Mouse (Mus musculus) heart, postnatal 4 days (tissue): Measurements from ENCODE around the gene Ecsit. TPM values are rescaled to one million over a fixed set of nuclear protein-coding genes. Genes with fewer than 3 reads are reported as not detected.
A peak's percentile ranks its signal among the peaks of the same experiment; 100 is the strongest.

Experiments used
- DNase-seq: peaks from one replicate; pipeline ENCODE4 v3.0.0; 2021
- total RNA-seq, 2 experiments: library from RNA; stranded (reverse); gene quantifications; 2 replicates each; pipeline ENCODE4 v1.2.3; 2021

The Ecsit gene
- total RNA-seq: 10 to 100 TPM; 69.4 to 69.6 TPM

DNA sequence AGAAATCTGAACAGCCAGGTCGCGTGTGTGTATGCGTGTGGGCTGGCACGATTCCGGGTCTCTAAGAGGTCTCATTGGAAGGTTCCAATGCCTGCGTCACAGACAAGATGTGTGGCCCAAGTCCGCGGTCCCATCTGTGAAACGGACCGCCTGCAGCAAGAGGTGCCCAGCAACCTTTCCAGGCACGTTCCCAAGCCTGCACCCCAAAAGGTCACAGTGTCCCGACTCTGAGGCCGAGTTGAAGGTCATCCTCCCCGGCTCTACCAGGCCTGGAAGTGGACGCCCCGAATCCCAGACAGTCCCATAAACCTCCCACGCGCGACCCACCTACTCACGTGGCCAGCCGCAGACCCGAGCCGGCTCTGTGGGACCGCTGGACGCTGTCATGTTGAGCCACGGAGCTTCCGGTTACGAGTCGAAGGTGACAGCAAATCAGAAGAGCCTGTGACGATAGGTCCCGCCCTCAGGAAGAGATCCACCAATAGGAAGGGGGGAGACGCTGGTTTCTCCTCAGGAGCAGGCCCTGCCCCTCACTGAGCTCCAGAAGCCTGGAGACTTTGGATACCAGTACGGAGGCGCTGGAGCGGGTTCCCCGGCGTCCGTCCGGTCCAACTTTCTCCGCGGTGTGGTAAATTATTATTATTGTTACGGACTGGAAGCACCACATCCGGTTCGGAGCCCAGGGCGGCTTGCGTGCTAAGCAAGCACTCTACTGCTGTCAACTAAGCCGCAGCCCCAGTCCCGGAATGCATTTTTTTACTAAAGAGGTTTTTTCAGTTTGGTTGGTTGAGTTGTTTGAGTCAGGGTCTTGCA is at the start of gene Ecsit:
Gene Ecsit, minus strand, starts transcription at position 417 of the 813 bp plus-strand sequence.
- peak; percentile 94 for DNase-seq

- no peak for DNase-seq
These were observed 49.1 kb upstream of the Ecsit start for GRCm38 (mm10) chr9:22134246-22134890.

DNA sequence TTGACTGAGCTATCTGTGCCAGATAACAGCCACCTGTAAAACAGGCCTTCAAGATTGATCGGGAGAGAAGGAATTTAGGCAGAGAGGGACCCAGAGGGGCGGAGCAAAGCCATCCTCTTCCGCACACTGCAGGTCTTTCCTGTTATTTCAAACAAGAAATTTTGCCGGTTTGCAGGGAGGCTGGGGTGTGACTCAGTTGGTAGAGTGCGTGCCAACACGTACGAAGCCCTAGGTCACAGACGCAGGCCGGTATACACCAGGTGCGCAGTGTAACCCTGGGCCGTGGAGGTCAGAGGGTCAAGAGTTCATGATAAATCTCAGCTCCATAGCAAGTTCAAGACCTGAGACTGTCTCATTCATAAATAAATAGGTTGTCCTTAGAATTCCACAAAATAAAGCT is 47.0 kb upstream of the Ecsit start:
- no peak for DNase-seq

DNA sequence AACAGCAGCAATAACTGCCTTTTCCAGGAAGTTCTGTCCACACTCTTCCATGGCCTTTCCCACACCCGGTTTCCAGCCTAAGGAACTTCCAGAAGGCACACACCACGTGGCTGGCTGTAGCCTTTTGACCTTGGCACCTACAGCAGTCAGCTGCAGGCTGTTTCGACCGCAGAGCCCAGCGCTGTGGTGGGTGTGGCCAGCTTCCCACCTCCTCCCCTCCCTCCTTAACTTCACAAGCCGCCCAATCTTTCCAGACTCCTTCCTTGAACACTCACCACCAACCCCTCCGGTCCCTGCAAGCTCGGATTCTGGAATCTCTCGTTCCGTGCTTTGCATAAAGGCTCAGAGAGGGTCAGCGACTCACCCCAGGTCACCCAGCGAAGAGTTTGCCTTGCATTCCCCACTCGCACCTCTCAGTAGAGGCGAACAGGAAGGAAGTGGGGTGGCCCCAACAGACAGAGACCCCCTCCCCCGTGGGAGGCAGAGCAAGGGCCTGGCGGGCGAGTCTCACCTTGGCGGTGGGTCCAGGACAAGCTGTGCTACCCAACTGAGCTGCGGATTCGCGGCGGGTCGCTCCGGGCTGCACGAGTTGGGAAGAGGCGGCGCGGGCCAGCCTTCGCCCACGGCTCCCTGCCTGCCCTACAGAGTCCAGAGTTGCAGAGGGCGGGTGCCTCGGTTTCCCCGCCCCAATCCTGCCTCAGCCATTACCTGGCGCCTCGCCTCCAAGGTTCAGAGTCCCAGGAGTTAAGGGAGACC is 46.2 kb upstream of the Ecsit start:
- peak; percentile 26 for DNase-seq

DNA sequence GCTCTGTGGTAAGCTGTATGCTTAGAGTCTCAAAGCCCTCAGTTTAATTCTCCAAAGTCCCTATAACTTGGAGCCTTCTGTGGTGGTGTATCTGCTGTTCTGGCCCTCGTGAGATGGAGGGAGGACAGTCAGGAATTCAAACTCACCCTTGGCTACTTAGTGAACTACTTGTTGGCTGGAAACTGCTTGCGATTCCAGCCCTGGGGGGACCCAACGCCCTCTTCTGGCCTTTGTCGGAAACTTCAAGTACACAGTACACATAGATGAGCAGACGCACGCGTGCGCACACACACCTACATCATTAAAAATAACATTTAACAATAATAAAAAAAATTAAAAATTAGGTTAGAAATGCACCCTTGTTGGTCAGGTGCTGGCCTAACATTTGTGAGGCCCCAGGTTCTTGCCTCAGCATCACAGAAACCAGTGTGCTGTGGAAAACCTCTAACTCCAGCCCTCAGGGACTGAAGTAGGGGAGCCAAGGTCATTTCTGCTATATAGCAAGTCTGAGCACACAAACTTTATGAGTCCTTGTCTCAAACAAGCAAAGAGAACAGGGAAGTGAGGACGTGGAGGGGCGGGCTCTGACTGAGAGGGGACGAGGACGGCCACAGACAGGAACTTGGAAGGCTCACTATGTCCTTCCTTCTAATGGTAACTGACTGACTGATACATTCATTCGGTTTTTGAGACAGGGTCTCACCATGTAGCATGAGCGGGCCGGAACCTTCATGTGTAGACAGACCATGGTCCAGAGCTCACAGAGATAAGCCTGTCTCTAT is 40.2 kb upstream of the Ecsit start:
- no peak for DNase-seq

DNA sequence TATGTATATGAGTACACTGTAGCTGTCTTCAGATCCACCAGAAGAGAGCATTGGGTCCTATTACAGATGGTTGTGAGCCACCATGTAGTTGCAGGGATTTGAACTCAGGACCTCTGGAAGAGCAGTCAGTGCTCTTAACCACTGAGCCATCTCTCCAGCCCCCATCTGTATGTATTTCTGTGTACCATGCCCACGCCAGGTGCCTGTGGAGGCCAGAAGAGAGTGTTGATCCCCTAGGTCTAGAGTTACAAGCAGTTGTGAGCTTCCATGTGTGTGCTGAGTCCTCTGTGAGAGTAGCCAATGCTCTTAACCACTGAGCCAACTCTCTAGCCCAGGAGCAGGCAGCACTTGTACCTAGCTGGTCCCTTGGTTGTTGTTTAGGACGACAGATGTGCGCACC is 38.9 kb upstream of the Ecsit start:
- DNase-seq: no peak

GRCm38 (mm10) chr9:22123069-22123609 is 37.9 kb upstream of the Ecsit start:
- no peak for DNase-seq

DNA sequence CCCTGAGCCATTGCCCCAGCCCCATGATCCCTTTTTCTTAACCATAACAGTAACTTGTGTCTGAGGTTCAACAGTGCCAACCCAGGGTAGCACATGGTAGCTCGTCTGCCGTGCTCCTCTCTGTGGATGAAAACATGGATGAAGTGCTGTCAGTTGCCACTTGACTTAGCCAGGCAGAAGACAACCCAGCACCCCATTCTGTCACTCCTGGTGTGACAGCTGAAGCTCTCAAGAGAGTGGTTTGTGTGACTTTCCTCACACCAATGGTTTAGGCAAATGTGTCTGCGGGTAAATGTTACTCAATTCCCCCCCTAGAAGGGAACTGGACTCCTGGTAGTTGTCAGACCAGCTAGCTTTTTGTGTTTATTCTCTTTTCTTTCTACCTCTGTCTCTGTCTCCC is 36.8 kb upstream of the Ecsit start:
- DNase-seq: no peak

GRCm38 (mm10) chr9:22121545-22121944 is 36.3 kb upstream of the Ecsit start:
- no peak for DNase-seq

GRCm38 (mm10) chr9:22119543-22119942 is 34.3 kb upstream of the Ecsit start:
- no peak for DNase-seq

DNA sequence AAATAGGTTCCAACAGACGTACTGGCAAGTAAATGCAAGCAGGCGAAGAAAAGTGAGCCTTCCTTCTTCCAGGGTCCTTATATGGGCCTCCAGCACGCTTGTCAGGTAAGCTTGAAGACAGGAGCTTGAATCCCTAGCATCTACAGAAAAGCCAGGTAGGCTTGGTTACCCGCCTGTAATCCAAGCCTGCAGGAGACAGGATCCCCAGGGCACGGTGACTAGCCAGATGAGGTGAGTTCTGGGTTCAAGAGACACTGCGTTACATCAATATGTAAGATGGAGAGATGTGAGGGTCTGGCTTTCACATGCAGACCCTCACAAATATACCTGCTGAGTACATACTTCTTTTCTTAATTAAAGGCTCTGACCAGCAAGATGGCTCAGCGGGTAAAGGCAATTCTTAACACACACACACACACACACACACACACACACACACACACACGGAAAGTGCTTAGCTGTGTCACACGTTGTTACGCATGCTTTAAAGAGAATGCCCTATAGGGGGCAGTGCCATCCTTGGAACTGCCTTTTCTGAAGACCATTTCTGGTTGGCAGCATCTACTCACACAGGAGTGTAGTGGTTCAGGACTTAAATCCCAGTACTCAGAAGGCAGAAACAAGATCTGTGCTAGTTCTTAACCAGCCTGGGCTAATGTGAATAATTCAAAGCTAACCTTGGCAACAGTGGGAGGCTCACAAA is 32.7 kb upstream of the Ecsit start:
- DNase-seq: peak; percentile 55

DNA sequence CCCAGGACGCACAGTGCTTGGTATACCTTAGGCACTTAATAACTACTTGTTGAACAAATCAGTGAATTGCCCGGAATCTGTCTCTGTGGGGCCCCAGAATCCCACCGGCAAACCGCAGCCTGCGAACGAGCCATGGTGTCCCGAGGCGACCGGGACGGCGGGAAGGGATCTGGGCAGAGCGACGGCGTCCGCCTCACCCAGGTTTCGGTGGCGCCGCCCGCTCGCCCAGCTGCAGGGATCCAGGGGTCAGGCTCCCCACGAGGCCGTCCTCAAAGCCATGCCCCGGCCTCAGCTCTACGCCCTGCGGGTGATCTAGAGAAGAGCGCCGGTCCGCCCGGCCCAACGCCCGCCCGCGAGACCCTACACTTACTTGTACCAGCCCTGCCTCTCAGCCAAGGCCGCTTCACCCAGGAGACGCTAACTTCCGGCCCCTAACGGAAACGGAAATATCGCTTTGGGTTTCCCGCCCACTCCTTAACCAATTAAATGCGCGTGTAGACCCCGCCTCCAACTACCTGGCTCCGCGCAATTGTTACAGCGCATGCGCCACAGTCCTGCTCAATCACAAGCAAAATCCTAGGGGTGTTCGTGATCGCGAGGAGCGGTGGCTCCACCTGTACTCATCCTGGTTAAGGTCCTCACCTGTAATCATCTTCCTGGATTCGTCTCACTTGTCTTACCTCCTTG is 31.6 kb upstream of the Ecsit start, which contains the start of gene Elof1:
Gene Elof1, minus strand, starts transcription at position 433 of the 687 bp plus-strand sequence.
- DNase-seq: peak; percentile 92

- DNase-seq: no peak
These were observed 30.8 kb upstream of the Ecsit start for GRCm38 (mm10) chr9:22116086-22116485.

DNA sequence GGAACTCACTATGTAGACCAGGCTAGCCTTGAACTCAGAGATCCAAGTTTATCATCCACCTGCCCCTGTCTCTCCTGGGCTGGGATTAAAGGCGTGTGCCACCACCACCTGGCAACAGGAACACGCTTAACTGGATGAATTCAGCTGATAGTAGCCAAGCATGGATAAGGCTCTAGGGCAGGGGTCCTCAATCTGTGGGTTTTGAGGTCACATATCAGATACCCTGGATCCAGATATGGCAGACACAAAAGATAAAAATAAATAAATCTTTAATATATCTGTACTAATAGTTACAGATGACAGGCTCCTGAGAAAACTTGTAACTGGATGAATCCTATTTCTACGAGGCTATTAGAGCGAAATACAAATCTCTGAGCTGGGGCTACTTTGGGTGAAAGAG is 30.4 kb upstream of the Ecsit start:
- DNase-seq: no peak

- no peak for DNase-seq
These were observed 23.0 kb upstream of the Ecsit start for GRCm38 (mm10) chr9:22108194-22108593.

- DNase-seq: peak; percentile 26
These were observed 14.7 kb upstream of the Ecsit start for GRCm38 (mm10) chr9:22099922-22100321.

DNA sequence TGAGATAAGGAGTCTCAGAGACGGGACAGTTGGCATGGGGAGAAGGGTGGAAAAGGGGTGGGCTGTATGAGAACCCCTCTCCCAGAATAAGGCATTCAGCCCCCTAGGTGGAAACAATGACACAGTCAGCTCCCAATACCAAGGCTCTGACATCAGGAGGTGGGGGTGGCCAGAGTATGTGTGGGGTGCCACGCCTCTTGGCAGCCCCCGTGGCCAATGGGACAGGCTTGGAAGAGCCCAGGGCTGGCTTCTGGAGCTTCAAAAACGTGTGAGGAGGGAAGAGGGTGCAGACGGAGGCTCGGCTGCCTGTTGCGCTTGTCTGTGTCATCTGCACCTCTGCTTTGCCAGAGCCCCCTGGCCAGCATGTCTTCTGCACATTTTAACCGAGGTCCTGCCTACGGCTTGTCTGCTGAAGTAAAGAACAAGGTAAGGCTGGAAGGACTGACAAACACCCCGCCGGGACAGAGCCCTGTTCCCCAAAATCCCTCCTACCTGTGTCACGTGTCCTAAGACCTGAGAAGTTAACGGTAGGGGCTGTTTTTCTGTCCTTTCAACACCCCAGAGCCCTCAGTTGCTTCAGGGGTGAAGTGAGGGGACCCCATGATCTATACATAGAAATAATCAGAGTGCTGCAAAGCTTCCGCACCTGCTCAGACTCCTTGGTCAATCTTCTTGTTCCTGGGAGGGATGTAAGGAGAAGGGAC is 13.9 kb upstream of the Ecsit start, which contains the start of gene Cnn1:
Gene Cnn1, plus strand, starts transcription at position 224 of the 704 bp plus-strand sequence.
- peak; percentile 67 for DNase-seq

DNA sequence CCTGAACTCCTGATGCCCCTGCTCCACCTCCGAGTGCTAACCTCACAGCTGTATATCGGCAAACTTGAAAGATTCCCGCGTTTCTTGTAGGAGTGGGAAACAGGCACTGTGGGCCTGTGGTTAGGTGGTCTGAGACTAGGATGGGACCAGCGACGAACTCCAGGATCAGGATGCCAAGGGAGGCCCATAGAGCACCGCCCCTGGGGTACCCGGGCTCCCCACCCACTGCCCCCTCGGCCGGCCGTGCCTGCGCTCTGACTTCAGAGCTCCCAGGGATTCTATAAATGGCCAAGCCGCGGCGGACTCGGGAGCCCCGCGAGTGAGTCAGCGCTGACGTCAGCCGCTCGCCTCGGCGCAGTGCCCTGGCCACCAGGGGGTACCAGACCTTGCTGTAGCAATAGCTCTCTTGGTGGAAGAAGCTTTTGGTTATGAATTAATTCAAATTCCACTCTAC is 10.6 kb upstream of the Ecsit start:
- DNase-seq: peak; percentile 95

GRCm38 (mm10) chr9:22092746-22093145 is 7.5 kb upstream of the Ecsit start:
- no peak for DNase-seq

DNA sequence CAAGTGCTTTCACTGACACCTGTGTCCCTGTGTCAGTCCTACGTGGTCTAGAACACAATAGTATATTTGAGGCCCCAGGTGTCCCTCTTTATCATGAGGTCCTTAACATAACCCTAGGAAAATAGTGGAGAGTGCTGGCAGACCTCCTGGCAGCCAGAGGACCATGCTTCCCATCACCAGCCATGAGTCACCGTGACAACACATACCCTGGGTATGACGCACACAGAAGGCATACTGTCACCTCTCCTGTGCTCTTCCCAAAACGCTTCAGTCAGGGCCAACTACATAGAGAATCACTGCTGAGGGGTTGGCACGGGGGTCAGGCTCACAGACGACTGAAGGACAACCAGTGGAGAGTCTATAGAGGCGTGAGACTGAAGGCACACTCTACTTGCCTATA is 4.7 kb upstream of the Ecsit start:
- DNase-seq: no peak
